Mouse (Mus musculus): Measurements from ENCODE around the gene Irf8. TPM values are rescaled to one million over a fixed set of nuclear protein-coding genes. Genes with fewer than 3 reads are reported as not detected.
"Not testable (repeated sequence)": the region's sequence is repeated elsewhere in the genome, so short reads cannot be mapped to it uniquely, and the experiment has no call there.

Irf8 gene
- total RNA-seq, 1 experiment from 2014 or later = 51.2 TPM

DNA sequence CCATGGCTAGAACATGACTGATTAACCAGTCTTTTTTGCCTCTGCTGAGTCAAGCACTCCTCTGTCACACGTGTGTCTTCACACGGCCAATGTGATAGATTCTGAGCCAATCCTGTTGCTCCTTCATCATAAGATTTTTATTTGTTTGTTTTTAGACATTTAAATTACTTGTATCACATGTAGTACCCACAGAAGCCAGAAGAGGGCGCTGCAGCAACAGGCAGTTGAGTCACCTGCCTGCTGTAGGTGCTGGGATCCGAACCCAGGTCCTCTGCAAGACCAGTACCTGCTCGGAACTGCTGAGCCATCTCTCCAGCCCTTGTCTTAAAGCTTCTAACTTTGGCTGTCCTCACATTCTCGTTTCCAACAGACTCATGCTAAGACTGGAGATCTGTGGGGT lies 13.1 kb upstream of the Irf8 start:
- DNase-seq = no peak

GRCm38 (mm10) chr8:120724096-120724495 lies 12.1 kb upstream of the Irf8 start:
- DNase-seq = not testable (repeated sequence)

- DNase-seq = no peak
Measured at GRCm38 (mm10) chr8:120724816-120725575, 11.2 kb upstream of the Irf8 start.

GRCm38 (mm10) chr8:120725576-120725950 lies 10.6 kb upstream of the Irf8 start:
- DNase-seq = no peak

- no peak for DNase-seq
Measured at GRCm38 (mm10) chr8:120726051-120726450, 10.1 kb upstream of the Irf8 start.

DNA sequence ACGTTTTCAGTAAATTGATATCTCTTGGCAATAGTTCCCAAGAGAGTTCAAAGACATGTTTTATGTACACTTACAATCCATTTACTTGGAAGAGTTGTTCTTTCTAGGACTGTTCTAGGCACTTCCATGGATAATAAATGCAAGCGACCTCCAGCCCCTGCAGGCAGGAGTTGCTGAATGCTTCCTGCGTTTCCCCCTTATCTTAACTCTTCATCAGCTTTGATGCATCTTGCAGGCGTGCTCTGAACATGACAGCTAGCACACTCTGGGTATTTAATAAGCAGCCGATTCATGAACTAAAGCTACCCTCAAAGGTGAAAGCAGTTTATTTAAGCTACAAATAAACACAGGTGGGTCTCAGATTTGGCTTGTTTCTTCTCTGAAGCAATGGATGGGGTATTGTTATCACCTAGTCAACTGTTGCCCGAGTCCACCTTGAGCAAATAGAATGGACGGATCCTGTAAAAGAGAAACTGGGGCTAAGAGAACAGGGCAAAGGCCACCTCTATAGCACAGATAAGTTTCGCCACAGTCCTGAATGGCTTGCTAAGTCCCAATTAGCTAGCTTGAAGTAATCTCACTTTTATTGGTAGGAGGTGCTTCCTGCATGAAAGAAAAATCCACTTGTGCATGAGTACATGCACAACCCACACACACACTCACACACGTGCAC lies 7.5 kb upstream of the Irf8 start:
- DNase-seq = no peak

GRCm38 (mm10) chr8:120731582-120731981 lies 4.6 kb upstream of the Irf8 start:
- no peak for DNase-seq

DNA sequence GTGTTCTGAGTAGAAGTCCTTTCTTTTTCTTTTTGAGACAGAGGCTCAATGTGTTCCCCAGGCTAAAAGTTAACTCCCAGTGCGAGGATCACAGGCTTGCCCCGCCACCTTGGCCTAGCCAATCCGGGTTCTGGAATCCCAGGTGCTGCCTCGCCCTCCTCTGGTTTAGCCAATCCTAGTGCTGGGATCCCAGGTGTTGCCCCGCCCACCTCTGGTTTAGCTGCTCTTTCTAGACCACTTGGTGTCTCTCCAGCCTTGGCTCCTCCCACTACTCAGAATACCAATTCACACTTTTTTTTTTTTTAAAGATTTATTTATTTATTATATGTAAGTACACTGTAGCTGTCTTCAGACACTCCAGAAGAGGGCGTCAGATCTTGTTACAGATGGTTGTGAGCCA lies 4.1 kb upstream of the Irf8 start:
- DNase-seq = no peak

- DNase-seq = no peak
Measured at GRCm38 (mm10) chr8:120736486-120736885, 328 bp downstream of the Irf8 start.

DNA sequence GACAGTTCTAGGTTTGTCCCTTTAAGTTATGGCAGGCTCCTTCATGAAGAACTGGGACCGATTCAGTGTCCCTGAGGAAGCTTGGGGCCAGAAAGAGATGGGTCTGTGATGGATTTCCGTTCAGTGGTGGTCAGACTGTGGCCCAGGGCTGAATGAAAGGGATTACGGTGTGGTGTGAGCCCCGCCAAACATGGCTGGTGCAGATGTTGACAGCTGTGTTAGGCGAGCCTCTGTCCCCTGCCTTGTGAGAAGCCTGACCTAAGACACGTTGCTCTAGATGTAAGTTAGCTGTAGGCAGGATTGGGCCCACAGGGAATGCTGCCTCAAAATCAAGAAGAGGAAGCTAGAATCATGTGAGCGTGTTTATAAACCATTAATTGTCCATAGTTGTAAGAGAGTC lies 1.0 kb downstream of the Irf8 start:
- DNase-seq = no peak

DNA sequence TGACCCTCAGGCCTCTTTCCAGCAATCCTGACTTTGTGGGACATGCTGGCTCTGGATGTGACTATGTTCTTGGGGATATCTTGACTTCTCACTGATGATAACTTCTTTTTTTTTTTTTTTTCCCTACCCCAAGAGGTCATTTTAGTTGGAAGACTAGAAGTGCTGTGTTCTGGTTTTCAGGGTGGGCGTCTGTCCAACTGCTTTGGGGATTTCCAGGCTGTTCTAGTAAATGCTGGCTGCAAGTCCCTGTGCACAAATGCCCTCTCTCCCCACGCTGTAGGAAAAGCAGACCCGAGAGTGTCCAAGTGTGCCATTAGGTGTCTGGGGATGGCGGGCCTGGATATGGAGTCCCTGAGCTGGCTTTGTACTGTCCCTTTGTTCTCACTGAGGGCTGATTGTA lies 2.6 kb downstream of the Irf8 start:
- DNase-seq = no peak

DNA sequence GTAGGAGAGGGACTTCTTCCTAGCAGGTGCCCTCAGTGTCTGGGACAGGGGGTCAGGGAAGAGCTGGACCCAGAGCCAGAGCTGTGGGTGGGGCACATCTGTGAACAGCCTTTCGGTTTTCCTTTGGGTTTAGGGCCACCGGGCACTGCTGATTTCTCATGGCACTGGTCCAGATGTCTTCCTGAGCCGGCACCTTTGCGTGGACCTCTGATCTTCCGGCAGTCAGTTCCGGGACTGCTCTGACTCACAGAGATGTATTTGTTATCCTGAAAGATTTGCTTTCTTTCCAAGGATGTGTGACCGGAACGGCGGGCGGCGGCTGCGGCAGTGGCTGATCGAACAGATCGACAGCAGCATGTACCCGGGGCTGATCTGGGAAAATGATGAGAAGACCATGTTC lies 3.4 kb downstream of the Irf8 start:
- DNase-seq = peak; percentile 51

GRCm38 (mm10) chr8:120740579-120740978 lies 4.4 kb downstream of the Irf8 start:
- DNase-seq = no peak

GRCm38 (mm10) chr8:120741001-120741400 lies 4.8 kb downstream of the Irf8 start:
- no peak for DNase-seq

- DNase-seq = no peak
Measured at GRCm38 (mm10) chr8:120741815-120742530, 5.8 kb downstream of the Irf8 start.

- DNase-seq = no peak
Measured at GRCm38 (mm10) chr8:120743149-120743897, 7.2 kb downstream of the Irf8 start.

DNA sequence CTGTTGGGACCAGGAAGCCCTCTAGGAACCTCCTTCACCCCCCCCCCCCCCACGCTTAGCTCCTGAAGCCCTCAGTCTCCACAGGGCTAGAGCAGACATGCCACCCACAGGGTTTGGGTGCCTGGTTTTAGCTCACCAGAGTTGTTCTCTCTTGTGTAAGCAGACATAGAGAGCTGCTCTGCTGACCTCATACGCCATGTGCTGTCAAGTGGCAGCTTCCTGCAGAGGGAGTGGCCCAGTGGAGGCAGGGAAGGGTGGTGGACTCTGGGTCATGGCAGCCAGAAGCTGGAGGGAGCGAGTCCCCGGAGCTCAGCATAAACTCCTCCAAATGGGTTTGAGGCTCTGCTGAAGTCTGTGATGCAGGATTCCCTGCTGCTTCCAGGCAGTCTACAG lies 7.7 kb downstream of the Irf8 start:
- no peak for DNase-seq

- no peak for DNase-seq
Measured at GRCm38 (mm10) chr8:120744448-120744847, 8.3 kb downstream of the Irf8 start.

- no peak for DNase-seq
Measured at GRCm38 (mm10) chr8:120745226-120745625, 9.1 kb downstream of the Irf8 start.

GRCm38 (mm10) chr8:120746007-120746701 lies 10.0 kb downstream of the Irf8 start:
- no peak for DNase-seq

- no peak for DNase-seq
Measured at GRCm38 (mm10) chr8:120747286-120747685, 11.1 kb downstream of the Irf8 start.

- DNase-seq = peak; percentile 54
Measured at GRCm38 (mm10) chr8:120750616-120751015, 14.5 kb downstream of the Irf8 start.

Data from adrenal gland, postnatal 25 days (tissue).